Mouse (Mus musculus) intestine, embryonic 16.5 days (tissue): ENCODE measurements at regions not wholly inside any gene's neighbourhood (a gene's known extent, or its start where the extent isn't known, plus 50 kb on each side); places are given as distances from the start of the nearest gene placed in this dataset.

Source experiments
- ATAC-seq: fragments of 200-750 bp; cut with Nextera tagmentation; 2 replicates; pipeline ENCODE4 v1.8.0; 2017; ENCODE audit warnings: moderate TSS enrichment, moderate library complexity
- H3K27ac ChIP-seq: fragments of 300-500 bp; sonication (generic); 2 replicates; pipeline ENCODE4 v1.5.1; 2014; ENCODE audit warnings: mild to moderate bottlenecking, low read length
- H3K27me3 ChIP-seq: fragments of 300-500 bp; sonication (generic); replicated peaks from 2 replicates; pipeline ENCODE4 v1.6.1; 2014; ENCODE audit warnings: low read length, control low read depth, mixed read lengths; ENCODE audit not compliant: control insufficient read depth, insufficient read depth
- H3K36me3 ChIP-seq: fragments of 300-500 bp; sonication (generic); 2 replicates; pipeline ENCODE4 v1.6.1; 2014; ENCODE audit warnings: low read length, control low read depth; ENCODE audit not compliant: control insufficient read depth, insufficient read depth
- H3K4me1 ChIP-seq: fragments of 300-500 bp; sonication (generic); 2 replicates; pipeline ENCODE4 v1.6.1; 2014; ENCODE audit warnings: low read length, control low read depth, mixed read lengths; ENCODE audit not compliant: control insufficient read depth, insufficient read depth
- H3K4me2 ChIP-seq: fragments of 300-500 bp; sonication (generic); 2 replicates; pipeline ENCODE4 v1.6.1; 2014; ENCODE audit warnings: low read depth, low read length, control low read depth
- H3K4me3 ChIP-seq: fragments of 300-500 bp; sonication (generic); 2 replicates; pipeline ENCODE4 v1.5.1; 2014; ENCODE audit warnings: mild to moderate bottlenecking, low read length
- H3K9ac ChIP-seq: fragments of 300-500 bp; sonication (generic); 2 replicates; pipeline ENCODE4 v1.6.1; 2014; ENCODE audit warnings: low read depth, low read length
- H3K9me3 ChIP-seq: fragments of 300-500 bp; sonication (generic); 2 replicates; pipeline ENCODE4 v1.6.1; 2016; ENCODE audit warnings: low read length, control low read depth; ENCODE audit not compliant: control insufficient read depth
- WGBS: fragments of 180-500 bp; shearing (Covaris S2); extraction: QIAGEN DNeasy Blood & Tissue Kit; methylation state at CpG from one replicate; pipeline ENCODE4 v1.1.7; 2014; 5-methylcytosine and 5-hydroxymethylcytosine counted together

GRCm38 (mm10) chr14:100444099-100444498 lies 159.6 kb upstream of the Klf12 start:
- no peaks in the 10 kb centered on the region for H3K4me1 ChIP-seq
- H3K27ac ChIP-seq, result no peak overlapping the region
- WGBS, result 63% methylated on average over 2 of the region's 2 CpGs
- no peak overlapping the region for H3K4me3 ChIP-seq
- ATAC-seq, result no peak
- H3K4me2 ChIP-seq, result no peak overlapping the region
- H3K9me3 ChIP-seq, result no peaks in the 10 kb centered on the region
- no peaks in the 10 kb centered on the region for H3K27me3 ChIP-seq
- H3K9ac ChIP-seq, result no peak overlapping the region
- no peaks in the 10 kb centered on the region for H3K36me3 ChIP-seq

- no peak overlapping the region for H3K27ac ChIP-seq
- H3K27me3 ChIP-seq, result no peaks in the 10 kb centered on the region
- WGBS, result 71% methylated on average over 1 of the region's 1 CpGs
- no peak overlapping the region for H3K4me2 ChIP-seq
- no peak overlapping the region for H3K9ac ChIP-seq
- H3K4me3 ChIP-seq, result no peak overlapping the region
- no peaks in the 10 kb centered on the region for H3K9me3 ChIP-seq
- H3K36me3 ChIP-seq, result no peaks in the 10 kb centered on the region
- no peaks in the 10 kb centered on the region for H3K4me1 ChIP-seq
- no peak for ATAC-seq
These were observed 153.1 kb upstream of the Klf12 start for GRCm38 (mm10) chr14:100437552-100437951.

GRCm38 (mm10) chr14:100429662-100430061 lies 145.2 kb upstream of the Klf12 start:
- WGBS, result 89% methylated on average over 4 of the region's 4 CpGs
- no peak for ATAC-seq
- H3K36me3 ChIP-seq, result no peaks in the 10 kb centered on the region
- no peak overlapping the region for H3K27ac ChIP-seq
- no peaks in the 10 kb centered on the region for H3K9me3 ChIP-seq
- H3K27me3 ChIP-seq, result no peaks in the 10 kb centered on the region
- no peaks in the 10 kb centered on the region for H3K4me1 ChIP-seq
- H3K4me3 ChIP-seq, result no peak overlapping the region
- no peak overlapping the region for H3K4me2 ChIP-seq
- no peak overlapping the region for H3K9ac ChIP-seq

GRCm38 (mm10) chr14:100426399-100426798 lies 141.9 kb upstream of the Klf12 start:
- Histone ChIP-seq H3K4me3 (no peak overlapping the region), H3K9me3 (no peaks in the 10 kb centered on the region), H3K4me1 (no peaks in the 10 kb centered on the region), H3K27ac (no peak overlapping the region), H3K4me2 (no peak overlapping the region), H3K36me3 (no peaks in the 10 kb centered on the region), H3K9ac (no peak overlapping the region), H3K27me3 (no peaks in the 10 kb centered on the region)
- 72% methylated on average over 7 of the region's 7 CpGs for WGBS
- no peak for ATAC-seq

- no peaks in the 10 kb centered on the region for H3K27me3 ChIP-seq
- H3K4me1 ChIP-seq, result no peaks in the 10 kb centered on the region
- H3K27ac ChIP-seq, result no peak overlapping the region
- WGBS, result 59% methylated on average over 4 of the region's 4 CpGs
- H3K36me3 ChIP-seq, result no peaks in the 10 kb centered on the region
- no peak overlapping the region for H3K4me2 ChIP-seq
- ATAC-seq, result peak; percentile 38; the same call in 1 of the 2 replicates
- H3K9me3 ChIP-seq, result no peaks in the 10 kb centered on the region
- H3K4me3 ChIP-seq, result no peak overlapping the region
- H3K9ac ChIP-seq, result no peak overlapping the region
These were observed 139.3 kb upstream of the Klf12 start for GRCm38 (mm10) chr14:100423790-100424189.

GRCm38 (mm10) chr14:100421666-100422065 lies 137.2 kb upstream of the Klf12 start:
- Histone ChIP-seq H3K36me3 (no peaks in the 10 kb centered on the region), H3K9ac (no peak overlapping the region), H3K27me3 (no peaks in the 10 kb centered on the region), H3K4me2 (no peak overlapping the region), H3K9me3 (no peaks in the 10 kb centered on the region), H3K4me1 (no peaks in the 10 kb centered on the region), H3K27ac (no peak overlapping the region), H3K4me3 (no peak overlapping the region)
- no peak for ATAC-seq
- WGBS, result 84% methylated on average over 4 of the region's 4 CpGs

- Histone ChIP-seq H3K9me3 (no peaks in the 10 kb centered on the region), H3K4me3 (no peak overlapping the region), H3K36me3 (no peaks in the 10 kb centered on the region), H3K27ac (no peak overlapping the region), H3K9ac (no peak overlapping the region), H3K4me2 (no peak overlapping the region), H3K4me1 (no peaks in the 10 kb centered on the region), H3K27me3 (no peaks in the 10 kb centered on the region)
- WGBS, result 70% methylated on average over 4 of the region's 4 CpGs
- ATAC-seq, result no peak
These were observed 130.6 kb upstream of the Klf12 start for GRCm38 (mm10) chr14:100415099-100415498.

- H3K4me3 ChIP-seq, result no peak overlapping the region
- no peaks in the 10 kb centered on the region for H3K9me3 ChIP-seq
- no peaks in the 10 kb centered on the region for H3K27me3 ChIP-seq
- no peak overlapping the region for H3K9ac ChIP-seq
- H3K4me1 ChIP-seq, result no peaks in the 10 kb centered on the region
- no peak overlapping the region for H3K4me2 ChIP-seq
- no peak overlapping the region for H3K27ac ChIP-seq
- peak; percentile 66 for ATAC-seq
- H3K36me3 ChIP-seq, result no peaks in the 10 kb centered on the region
- WGBS, result 45% methylated on average over 1 of the region's 1 CpGs
These were observed 127.7 kb upstream of the Klf12 start for GRCm38 (mm10) chr14:100412211-100412610.

GRCm38 (mm10) chr14:100397191-100397590 lies 112.7 kb upstream of the Klf12 start:
- ATAC-seq, result no peak
- Histone ChIP-seq H3K4me1 (no peaks in the 10 kb centered on the region), H3K27me3 (no peaks in the 10 kb centered on the region), H3K27ac (no peak overlapping the region), H3K36me3 (no peaks in the 10 kb centered on the region), H3K9ac (no peak overlapping the region), H3K4me3 (no peak overlapping the region), H3K9me3 (no peaks in the 10 kb centered on the region), H3K4me2 (no peak overlapping the region)
- 60% methylated on average over 5 of the region's 5 CpGs for WGBS

GRCm38 (mm10) chr14:100375218-100375983 lies 90.9 kb upstream of the Klf12 start:
- no peaks in the 10 kb centered on the region for H3K27me3 ChIP-seq
- H3K36me3 ChIP-seq, result no peaks in the 10 kb centered on the region
- H3K9me3 ChIP-seq, result no peaks in the 10 kb centered on the region
- no peak for ATAC-seq
- H3K9ac ChIP-seq, result no peak overlapping the region
- H3K4me3 ChIP-seq, result no peak overlapping the region
- no peak overlapping the region for H3K27ac ChIP-seq
- 0 out of 2 replicates have a peak overlapping the region, but pooled peaks have one; percentile 30 for H3K4me2 ChIP-seq
- WGBS, result 45% methylated on average over 8 of the region's 8 CpGs
- no peaks in the 10 kb centered on the region for H3K4me1 ChIP-seq
